23 mouse cellular contexts compared by ENCODE assay signal in genomic region chr6:4072281-4072680, GRCm38 (mm10).
"Had no signal": no experiment of that assay in that cellular context is flagged by ENCODE, and none has a peak within 500 bp of the region (broad histone marks: within the 10 kb centered on the region; RNA-seq: fewer than 3 reads in every experiment).

No protein-coding gene starts in this region.

- H3K4me1 ChIP-seq: intestine, embryonic 15.5 days; kidney, embryonic 15.5 days; limb, embryonic 15.5 days; midbrain, embryonic 12.5 days; midbrain, embryonic 15.5 days; neural tube, embryonic 12.5 days; neural tube, embryonic 15.5 days had no signal

- H3K27ac ChIP-seq: intestine, embryonic 15.5 days; kidney, embryonic 15.5 days; layer of hippocampus, adult 2 months; limb, embryonic 15.5 days; liver, embryonic 14.5 days; macrophage; midbrain, embryonic 12.5 days; midbrain, embryonic 15.5 days; neural tube, embryonic 12.5 days; neural tube, embryonic 15.5 days; stomach, postnatal 0 days had no signal

- H3K9me3 ChIP-seq: intestine, embryonic 15.5 days; kidney, embryonic 15.5 days; limb, embryonic 15.5 days; midbrain, embryonic 12.5 days; midbrain, embryonic 15.5 days; neural tube, embryonic 12.5 days; neural tube, embryonic 15.5 days had no signal

- H3K27me3 ChIP-seq: intestine, embryonic 15.5 days; kidney, embryonic 15.5 days; limb, embryonic 15.5 days; midbrain, embryonic 12.5 days; midbrain, embryonic 15.5 days; neural tube, embryonic 12.5 days; neural tube, embryonic 15.5 days had no signal

- H3K4me3 ChIP-seq: intestine, embryonic 15.5 days; kidney, embryonic 15.5 days; layer of hippocampus, adult 2 months; limb, embryonic 15.5 days; midbrain, embryonic 12.5 days; midbrain, embryonic 15.5 days; neural tube, embryonic 12.5 days; neural tube, embryonic 15.5 days had no signal

- DNase-seq: kidney, adult 18-20 months; layer of hippocampus, adult 9-11 months; liver, postnatal 0 days; lung, postnatal 10 days; right cerebral cortex, adult 18-20 months; right cerebral cortex, postnatal 14 days; right cerebral cortex, postnatal 4 days; thymus, adult 2 months; thymus, postnatal 14 days; thymus, postnatal 4 days had no signal

- ATAC-seq: hindbrain, embryonic 16.5 days; intestine, embryonic 15.5 days; liver, postnatal 0 days; midbrain, embryonic 15.5 days had no signal

- H3K36me3 ChIP-seq: intestine, embryonic 15.5 days; midbrain, embryonic 12.5 days; midbrain, embryonic 15.5 days; neural tube, embryonic 12.5 days; neural tube, embryonic 15.5 days had no signal

- H3K4me2 ChIP-seq: intestine, embryonic 15.5 days; kidney, embryonic 15.5 days; limb, embryonic 15.5 days; liver, embryonic 11.5 days; midbrain, embryonic 12.5 days; midbrain, embryonic 15.5 days; neural tube, embryonic 12.5 days; neural tube, embryonic 15.5 days had no signal

- H3K9ac ChIP-seq: intestine, embryonic 15.5 days; kidney, embryonic 15.5 days; limb, embryonic 15.5 days; liver, embryonic 14.5 days; liver, postnatal 0 days; midbrain, embryonic 12.5 days; midbrain, embryonic 15.5 days; neural tube, embryonic 12.5 days; neural tube, embryonic 15.5 days had no signal
